Mouse (Mus musculus) spleen, postnatal 10 days (tissue): ENCODE measurements at regions not wholly inside any gene's neighbourhood (a gene's known extent, or its start where the extent isn't known, plus 50 kb on each side); places are given as distances from the start of the nearest gene placed in this dataset.

ENCODE experiments used
- DNase-seq, 2 experiments: peaks; one replicate each; pipeline ENCODE4 v3.0.0; 2021 to 2022; ENCODE audit warnings: low spot score in 2 of 2

DNA sequence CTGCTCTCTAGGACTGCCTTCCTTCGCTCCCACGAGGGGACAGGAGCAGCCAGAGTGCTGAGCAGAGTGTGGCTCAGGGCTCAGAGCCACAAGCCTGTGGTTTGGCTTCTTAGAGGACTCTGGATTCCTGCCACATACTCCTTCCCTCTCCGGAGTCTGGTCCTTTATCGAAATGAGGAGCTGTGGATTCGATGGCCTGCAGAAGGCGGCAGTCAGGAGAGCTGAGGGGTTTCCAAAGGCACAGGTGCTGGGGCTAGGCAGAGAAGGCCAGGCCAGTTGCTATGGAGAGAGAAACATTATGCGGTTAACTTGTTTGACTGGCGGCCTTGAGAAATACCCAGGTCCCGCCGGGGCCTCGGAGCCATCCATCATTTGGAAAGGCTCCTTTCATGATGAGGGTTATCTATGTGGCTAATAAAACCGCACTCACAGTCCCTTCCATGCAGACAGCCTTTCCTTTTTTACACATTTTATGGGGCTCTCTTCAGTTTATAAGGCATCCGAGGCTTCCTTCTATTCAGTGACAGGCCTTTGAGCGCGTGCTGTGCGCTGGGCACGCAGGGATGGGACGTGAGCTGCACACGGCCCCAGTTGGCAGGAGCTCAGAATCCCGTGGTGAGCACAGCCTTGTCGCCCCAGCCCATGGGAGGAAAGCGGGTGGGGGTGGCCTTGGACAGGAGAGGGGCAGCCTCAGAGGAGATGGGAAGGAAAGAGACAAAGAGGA lies 61.2 kb upstream of the Gjb5 start:
- no peak for DNase-seq

- no peak for DNase-seq
Observed at GRCm38 (mm10) chr4:127416906-127417305, 58.9 kb upstream of the Gjb5 start.

DNA sequence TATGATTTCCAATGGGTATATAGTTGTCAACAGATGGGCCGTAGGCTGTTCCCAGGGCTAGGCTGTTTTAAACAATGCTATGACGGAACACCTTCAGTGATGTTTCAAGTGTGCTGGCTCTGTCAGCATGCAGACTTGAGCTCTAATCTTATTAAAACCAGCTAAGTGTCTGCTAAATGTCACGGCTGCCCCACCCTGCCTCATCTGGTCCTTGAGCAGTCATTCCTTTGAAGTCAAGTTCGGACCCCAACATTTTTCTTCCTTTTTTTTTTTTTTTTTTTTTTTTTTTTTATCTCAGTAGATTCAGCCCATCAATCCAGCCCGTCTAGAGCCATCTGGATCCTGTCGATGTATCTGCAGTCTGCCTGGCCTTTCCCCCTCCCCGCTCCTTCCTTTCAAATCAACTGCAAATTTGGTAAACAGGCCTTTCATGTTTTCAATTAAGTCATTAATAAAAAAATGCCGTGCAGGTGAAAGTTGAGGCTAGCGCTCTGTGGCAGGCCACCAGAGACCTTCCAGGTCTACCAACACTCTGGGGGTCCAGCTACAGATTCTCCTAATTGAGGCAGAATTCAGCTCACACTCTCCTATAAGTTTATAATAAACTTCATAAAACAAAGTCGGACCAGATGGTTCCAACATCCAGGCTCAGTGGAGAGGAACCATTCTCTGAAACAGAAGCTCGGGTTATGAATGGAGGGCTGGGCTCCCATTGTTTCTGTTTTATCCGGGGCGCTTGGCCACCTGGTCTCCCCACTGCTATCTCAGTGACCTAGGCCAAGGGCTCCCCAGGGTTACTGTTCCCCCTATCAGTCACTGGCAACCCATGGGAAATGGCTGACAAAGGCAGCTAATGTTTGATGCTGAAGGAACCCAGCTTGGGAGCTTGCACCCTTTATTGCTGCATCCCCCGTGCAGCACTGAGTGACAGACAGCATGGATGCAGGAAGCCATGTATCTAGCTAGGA lies 56.3 kb upstream of the Gjb5 start:
- DNase-seq, result no peak
